Mouse (Mus musculus): ENCODE results near the gene Gm37596. TPM values are rescaled to one million over a fixed set of nuclear protein-coding genes. Genes with fewer than 3 reads are reported as not detected.
"Not testable (repeated sequence)": the region's sequence is repeated elsewhere in the genome, so short reads cannot be mapped to it uniquely, and the experiment has no call there.

Gene Gm37596
- total RNA-seq (2022): not detected

- not testable (repeated sequence) for DNase-seq (ENCODE audit: low spot score in 2 of 2)
These were observed at the start of gene Gm37596 for GRCm38 (mm10) chr3:93692970-93693369. Gene Gm37596, minus strand, starts transcription at chr3:93693070.

- DNase-seq (ENCODE audit: low spot score in 2 of 2): not testable (repeated sequence)
These were observed 16.2 kb upstream of the Gm37596 start for GRCm38 (mm10) chr3:93708969-93709637.

- not testable (repeated sequence) for DNase-seq (ENCODE audit: low spot score in 2 of 2)
These were observed 16.7 kb downstream of the Gm37596 start, which contains the start of gene Tdpoz1 for GRCm38 (mm10) chr3:93676210-93676609. Gene Tdpoz1, minus strand, starts transcription at chr3:93676310.

GRCm38 (mm10) chr3:93670805-93671503, 21.9 kb downstream of the Gm37596 start:
- not testable (repeated sequence) for DNase-seq (ENCODE audit: low spot score in 2 of 2)

GRCm38 (mm10) chr3:93654260-93654659, 38.6 kb downstream of the Gm37596 start:
- no peak for DNase-seq (ENCODE audit: low spot score in 2 of 2)

GRCm38 (mm10) chr3:93652586-93652985, 40.3 kb downstream of the Gm37596 start, which contains the start of gene Tdpoz2:
Gene Tdpoz2, minus strand, starts transcription at chr3:93652686.
- no peak for DNase-seq (ENCODE audit: low spot score in 2 of 2)

Other genes starting within 250 kb of the Gm37596 start
- gene Tchhl1, start 224.3 kb downstream of the Gm37596 start, total RNA-seq (2022): not detected
- 10 to 100 TPM in 2 of 4 experiments, 1 to 10 TPM in 2; 6.1 to 19.4 (median 13.9) TPM for gene S100a11, start 172.6 kb downstream of the Gm37596 start, total RNA-seq (2022)
- 10 to 100 TPM; 16.7 to 37.3 (median 28.5) TPM for gene S100a10, start 138.0 kb downstream of the Gm37596 start, total RNA-seq (2022)
- not detected for gene Tdpoz2, start 40.4 kb downstream of the Gm37596 start, total RNA-seq (2022)
- gene Tdpoz1, start 16.8 kb downstream of the Gm37596 start, total RNA-seq (2022): not detected
- not detected for gene Gm5773, start 79.9 kb upstream of the Gm37596 start, total RNA-seq (2022)
- not detected for gene Tdpoz4, start 103.3 kb upstream of the Gm37596 start, total RNA-seq (2022)
- not detected for gene Tdpoz3, start 132.9 kb upstream of the Gm37596 start, total RNA-seq (2022)